Mouse (Mus musculus) erythroblast, adult 5-6 weeks (primary cell): ENCODE measurements around the gene Fam198a. TPM values are rescaled to one million over a fixed set of nuclear protein-coding genes. Genes with fewer than 3 reads are reported as not detected.
A peak's percentile ranks its signal among the peaks of the same experiment; 100 is the strongest.
"Not testable (repeated sequence)": the region's sequence is repeated elsewhere in the genome, so short reads cannot be mapped to it uniquely, and the experiment has no call there.

Source experiments
- ATAC-seq: replicated peaks from 2 replicates; pipeline ENCODE4 v1.8.0; 2016; ENCODE audit warnings: moderate number of reproducible peaks, mild to moderate bottlenecking, moderate TSS enrichment, inconsistent platforms; ENCODE audit not compliant: poor library complexity, low FRiP score, severe bottlenecking
- total RNA-seq, 2 experiments: library from RNA; stranded (forward) in 1 of 2; stranded (reverse) in 1 of 2; fragments of 150-400 nt in 1 of 2; fragments of 200-764, 138-1000 nt in 1 of 2; gene quantifications; 2 replicates each; pipeline versions ENCODE4 v1.2.3 to v1.2.4; 2015 to 2017; ENCODE audit warnings: low replicate concordance in 2 of 2

Fam198a gene
- total RNA-seq, 2 experiments from 2014 or later, result not detected

- no peak for ATAC-seq
These were observed 62.0 kb downstream of the Fam198a start for GRCm38 (mm10) chr9:122012816-122013215.

- ATAC-seq, result no peak
These were observed 62.8 kb downstream of the Fam198a start for GRCm38 (mm10) chr9:122013629-122014028.

- ATAC-seq, result peak; percentile 91
These were observed 63.5 kb downstream of the Fam198a start for GRCm38 (mm10) chr9:122014241-122014667.

- ATAC-seq, result no peak
These were observed 67.3 kb downstream of the Fam198a start for GRCm38 (mm10) chr9:122018079-122018478.

- ATAC-seq, result no peak
These were observed 68.1 kb downstream of the Fam198a start for GRCm38 (mm10) chr9:122018782-122019395.

- ATAC-seq, result no peak
These were observed 69.5 kb downstream of the Fam198a start for GRCm38 (mm10) chr9:122020321-122020720.

GRCm38 (mm10) chr9:122021171-122021570, 70.4 kb downstream of the Fam198a start:
- ATAC-seq, result not testable (repeated sequence)

- no peak for ATAC-seq
These were observed 70.8 kb downstream of the Fam198a start for GRCm38 (mm10) chr9:122021581-122021980.

- ATAC-seq, result no peak
These were observed 72.0 kb downstream of the Fam198a start for GRCm38 (mm10) chr9:122022776-122023175.

- no peak for ATAC-seq
These were observed 73.1 kb downstream of the Fam198a start for GRCm38 (mm10) chr9:122023873-122024272.

GRCm38 (mm10) chr9:122024419-122024818, 73.6 kb downstream of the Fam198a start:
- no peak for ATAC-seq

- no peak for ATAC-seq
These were observed 75.2 kb downstream of the Fam198a start for GRCm38 (mm10) chr9:122025855-122026590.

- no peak for ATAC-seq
These were observed 76.5 kb downstream of the Fam198a start for GRCm38 (mm10) chr9:122027081-122027913.

GRCm38 (mm10) chr9:122027914-122028745, 77.3 kb downstream of the Fam198a start:
- no peak for ATAC-seq

- no peak for ATAC-seq
These were observed 79.0 kb downstream of the Fam198a start for GRCm38 (mm10) chr9:122029765-122030164.

Other genes with a start within 250 kb of the Fam198a start
- 4.2 and 6.5 TPM in 2 replicates for gene Sec22c, start 245.5 kb upstream of the Fam198a start, total RNA-seq (2015; ENCODE audit: low replicate concordance)
- 3.2 and 6.6 TPM in 2 replicates for gene Sec22c, start 245.5 kb upstream of the Fam198a start, total RNA-seq (2017; ENCODE audit: low replicate concordance)
- gene Ss18l2, start 240.7 kb upstream of the Fam198a start, total RNA-seq (2015; ENCODE audit: low replicate concordance), result 5.4 and 28.4 TPM in 2 replicates
- gene Ss18l2, start 240.7 kb upstream of the Fam198a start, total RNA-seq (2017; ENCODE audit: low replicate concordance), result 5.5 and 10.0 TPM in 2 replicates
- gene Nktr, start 231.8 kb upstream of the Fam198a start, total RNA-seq (2015; ENCODE audit: low replicate concordance), result 42.6 and 59.0 TPM in 2 replicates
- gene Nktr, start 231.8 kb upstream of the Fam198a start, total RNA-seq (2017; ENCODE audit: low replicate concordance), result 81.6 and 92.8 TPM in 2 replicates
- gene Zfp651, start 191.7 kb upstream of the Fam198a start, total RNA-seq (2015; ENCODE audit: low replicate concordance), result 2.1 TPM in 1 of 2 replicates, not detected in the other
- 0.42 and 0.43 TPM in 2 replicates for gene Zfp651, start 191.7 kb upstream of the Fam198a start, total RNA-seq (2017; ENCODE audit: low replicate concordance)
- gene Klhl40, start 173.4 kb upstream of the Fam198a start, total RNA-seq (2015; ENCODE audit: low replicate concordance), result not detected in 2 replicates
- not detected in 2 replicates for gene Klhl40, start 173.4 kb upstream of the Fam198a start, total RNA-seq (2017; ENCODE audit: low replicate concordance)
- gene Hhatl, start 158.5 kb upstream of the Fam198a start, total RNA-seq (2015; ENCODE audit: low replicate concordance), result not detected in 2 replicates
- not detected in 2 replicates for gene Hhatl, start 158.5 kb upstream of the Fam198a start, total RNA-seq (2017; ENCODE audit: low replicate concordance)
- gene Ccdc13, start 111.5 kb upstream of the Fam198a start, total RNA-seq (2015; ENCODE audit: low replicate concordance), result 1.3 TPM in 1 of 2 replicates, not detected in the other
- not detected in 2 replicates for gene Ccdc13, start 111.5 kb upstream of the Fam198a start, total RNA-seq (2017; ENCODE audit: low replicate concordance)
- gene Higd1a, start 92.6 kb upstream of the Fam198a start, total RNA-seq (2015; ENCODE audit: low replicate concordance), result 8.8 and 12.5 TPM in 2 replicates
- 2.3 and 9.5 TPM in 2 replicates for gene Higd1a, start 92.6 kb upstream of the Fam198a start, total RNA-seq (2017; ENCODE audit: low replicate concordance)
- not detected in 2 replicates for gene Ackr2, start 52.6 kb upstream of the Fam198a start, total RNA-seq (2015; ENCODE audit: low replicate concordance)
- gene Ackr2, start 52.6 kb upstream of the Fam198a start, total RNA-seq (2017; ENCODE audit: low replicate concordance), result 0.09 TPM in 1 of 2 replicates, not detected in the other
- not detected in 2 replicates for gene Cyp8b1, start 34.7 kb upstream of the Fam198a start, total RNA-seq (2015; ENCODE audit: low replicate concordance)
- not detected in 2 replicates for gene Cyp8b1, start 34.7 kb upstream of the Fam198a start, total RNA-seq (2017; ENCODE audit: low replicate concordance)
- not detected in 2 replicates for gene Pomgnt2, start 46.1 kb downstream of the Fam198a start, total RNA-seq (2015; ENCODE audit: low replicate concordance)
- gene Pomgnt2, start 46.1 kb downstream of the Fam198a start, total RNA-seq (2017; ENCODE audit: low replicate concordance), result 2.0 TPM in 1 of 2 replicates, not detected in the other
- gene Snrk, start 166.3 kb downstream of the Fam198a start, total RNA-seq (2015; ENCODE audit: low replicate concordance), result 4.2 and 10.0 TPM in 2 replicates
- gene Snrk, start 166.3 kb downstream of the Fam198a start, total RNA-seq (2017; ENCODE audit: low replicate concordance), result 10.0 and 28.9 TPM in 2 replicates